Mouse (Mus musculus) T-helper 2 cell (primary cell): ENCODE results near the gene Scgb1b30.
"Not testable (repeated sequence)": the region's sequence is repeated elsewhere in the genome, so short reads cannot be mapped to it uniquely, and the experiment has no call there.

ENCODE experiments used
- in situ Hi-C: fragments of 300-600 bp; cut with MboI, MseI; formaldehyde crosslinking; loops from one replicate; pipeline ENCODE4 v1.15.1; 2025; ENCODE audit warnings: high pct_unique_total_duplicates

Scgb1b30 gene

GRCm38 (mm10) chr7:34094911-34095481 lies at the start of gene Scgb1b30:
Gene Scgb1b30, plus strand, starts transcription at chr7:34095431.
- in situ Hi-C loops = no loop called here

GRCm38 (mm10) chr7:34068132-34068531 lies 27.1 kb upstream of the Scgb1b30 start:
- in situ Hi-C loops = not testable (repeated sequence)

GRCm38 (mm10) chr7:34100002-34100401 lies 4.8 kb downstream of the Scgb1b30 start:
- in situ Hi-C loops = no loop called here

GRCm38 (mm10) chr7:34101276-34101675 lies 6.0 kb downstream of the Scgb1b30 start:
- in situ Hi-C loops = no loop called here

- in situ Hi-C loops = no loop called here
These were observed 14.0 kb downstream of the Scgb1b30 start for GRCm38 (mm10) chr7:34109190-34109589.

GRCm38 (mm10) chr7:34116601-34117000 lies 21.4 kb downstream of the Scgb1b30 start:
- in situ Hi-C loops = no loop called here

- in situ Hi-C loops = not testable (repeated sequence)
These were observed 25.4 kb downstream of the Scgb1b30 start for GRCm38 (mm10) chr7:34120636-34121035.

- in situ Hi-C loops = no loop called here
These were observed 27.9 kb downstream of the Scgb1b30 start for GRCm38 (mm10) chr7:34122987-34123720.

GRCm38 (mm10) chr7:34125346-34125745 lies 30.1 kb downstream of the Scgb1b30 start:
- in situ Hi-C loops = loop anchor here (25.0 kb wide), 1 partner anchor 537 kb away; the partner anchor contains the start of gene Kctd15

- in situ Hi-C loops = loop anchor here (25.0 kb wide), 1 partner anchor 536 kb away; the partner anchor contains the start of gene Kctd15
These were observed 31.1 kb downstream of the Scgb1b30 start for GRCm38 (mm10) chr7:34126291-34126690.

- in situ Hi-C loops = loop anchor here (25.0 kb wide), 1 partner anchor 531 kb away; the partner anchor contains the start of gene Kctd15
These were observed 35.9 kb downstream of the Scgb1b30 start for GRCm38 (mm10) chr7:34131118-34131517.

- in situ Hi-C loops = loop anchor here (25.0 kb wide), 1 partner anchor 530 kb away; the partner anchor contains the start of gene Kctd15
These were observed 36.7 kb downstream of the Scgb1b30 start for GRCm38 (mm10) chr7:34131959-34132354.

- in situ Hi-C loops = loop anchor here (25.0 kb wide), 1 partner anchor 530 kb away; the partner anchor contains the start of gene Kctd15
These were observed 37.3 kb downstream of the Scgb1b30 start for GRCm38 (mm10) chr7:34132355-34133079.

GRCm38 (mm10) chr7:34133117-34133762 lies 38.0 kb downstream of the Scgb1b30 start, which contains the start of gene Wtip:
Gene Wtip, minus strand, starts transcription at chr7:34133268.
- in situ Hi-C loops = loop anchor here (25.0 kb wide), 1 partner anchor 529 kb away; the partner anchor contains the start of gene Kctd15

- in situ Hi-C loops = loop anchor here (25.0 kb wide), 1 partner anchor 528 kb away; the partner anchor contains the start of gene Kctd15
These were observed 39.1 kb downstream of the Scgb1b30 start for GRCm38 (mm10) chr7:34134336-34134735.

- in situ Hi-C loops = loop anchor here (25.0 kb wide), 1 partner anchor 523 kb away; the partner anchor contains the start of gene Kctd15
These were observed 44.3 kb downstream of the Scgb1b30 start for GRCm38 (mm10) chr7:34139493-34139892.

GRCm38 (mm10) chr7:34141123-34141522 lies 45.9 kb downstream of the Scgb1b30 start:
- in situ Hi-C loops = loop anchor here (25.0 kb wide), 1 partner anchor 521 kb away; the partner anchor contains the start of gene Kctd15

GRCm38 (mm10) chr7:34147193-34147592 lies 52.0 kb downstream of the Scgb1b30 start:
- in situ Hi-C loops = loop anchor here (5.0 to 25.0 kb wide), 3 partner anchors 65 to 515 kb away; partner anchors contain the start of gene Kctd15
